Mouse (Mus musculus) hindlimb bud, embryonic 11.5 days (tissue): Measurements from ENCODE around the gene Glrp1.

ENCODE experiments used
- DNase-seq: peaks from one replicate; pipeline ENCODE4 v3.0.0-alpha.2; 2012; ENCODE audit warnings: low read depth, low spot score; ENCODE audit errors: extremely low spot score

Gene Glrp1

GRCm38 (mm10) chr1:88464109-88464905, 45.6 kb downstream of the Glrp1 start:
- no peak for DNase-seq

- DNase-seq, result no peak
Measured at GRCm38 (mm10) chr1:88463241-88463640, 46.6 kb downstream of the Glrp1 start.

GRCm38 (mm10) chr1:88462484-88462883, 47.4 kb downstream of the Glrp1 start:
- DNase-seq, result no peak

GRCm38 (mm10) chr1:88461096-88461495, 48.8 kb downstream of the Glrp1 start:
- DNase-seq, result no peak

- DNase-seq, result no peak
Measured at GRCm38 (mm10) chr1:88459655-88460054, 50.2 kb downstream of the Glrp1 start.

- no peak for DNase-seq
Measured at GRCm38 (mm10) chr1:88459196-88459595, 50.7 kb downstream of the Glrp1 start.

- DNase-seq, result peak; percentile 49
Measured at GRCm38 (mm10) chr1:88456451-88457072, 53.3 kb downstream of the Glrp1 start.

GRCm38 (mm10) chr1:88455761-88456160, 54.1 kb downstream of the Glrp1 start:
- no peak for DNase-seq

- DNase-seq, result no peak
Measured at GRCm38 (mm10) chr1:88454703-88455102, 55.2 kb downstream of the Glrp1 start.

- no peak for DNase-seq
Measured at GRCm38 (mm10) chr1:88452198-88452597, 57.7 kb downstream of the Glrp1 start.

- no peak for DNase-seq
Measured at GRCm38 (mm10) chr1:88450668-88451067, 59.2 kb downstream of the Glrp1 start.
